Mouse (Mus musculus) CH12.LX (cell line): ENCODE results near the gene Adra2a.

Source experiments
- CTCF ChIP-seq, 2 experiments: IDR thresholded peaks in 1 of 2; conservative IDR thresholded peaks in 1 of 2; 2 replicates each; pipeline ENCODE4 v1.5.1; 2011 to 2012; ENCODE audit warnings: low read depth in 2 of 2, low read length in 2 of 2, improper control_type of control experiment in 1 of 2, inconsistent platforms in 1 of 2, mild to moderate bottlenecking in 1 of 2, moderate library complexity in 1 of 2
- E2F4 ChIP-seq: IDR thresholded peaks from 2 replicates; pipeline ENCODE4 v1.6.1; 2011; ENCODE audit warnings: low read depth, low read length, improper control_type of control experiment; ENCODE audit not compliant: insufficient replicate concordance
- ELF1 ChIP-seq: IDR thresholded peaks from 2 replicates; pipeline ENCODE4 v1.6.1; 2014; ENCODE audit warnings: low read depth, mild to moderate bottlenecking, inconsistent platforms, low read length, improper control_type of control experiment
- IRF4 ChIP-seq: IDR thresholded peaks from 2 replicates; pipeline ENCODE4 v1.6.1; 2014; ENCODE audit warnings: low read depth, mild to moderate bottlenecking, inconsistent platforms, low read length, improper control_type of control experiment
- JUND ChIP-seq: conservative IDR thresholded peaks from 2 replicates; pipeline ENCODE4 v1.6.1; 2011; ENCODE audit warnings: low read depth, low read length, improper control_type of control experiment
- MAZ ChIP-seq: IDR thresholded peaks from 2 replicates; pipeline ENCODE4 v1.6.1; 2012; ENCODE audit warnings: low read depth, mild to moderate bottlenecking, inconsistent platforms, low read length, improper control_type of control experiment, moderate library complexity
- MEF2A ChIP-seq: IDR thresholded peaks from 2 replicates; pipeline ENCODE4 v1.6.1; 2014; ENCODE audit warnings: low read depth, mild to moderate bottlenecking, inconsistent platforms, low read length, improper control_type of control experiment, borderline replicate concordance
- TBP ChIP-seq: conservative IDR thresholded peaks from 2 replicates; pipeline ENCODE4 v1.6.1; 2011; ENCODE audit warnings: low read depth, low read length, improper control_type of control experiment
- TCF12 ChIP-seq: IDR thresholded peaks from 2 replicates; pipeline ENCODE4 v1.6.1; 2014; ENCODE audit warnings: low read depth, mild to moderate bottlenecking, inconsistent platforms, low read length, improper control_type of control experiment
- USF1 ChIP-seq: IDR thresholded peaks from 2 replicates; pipeline ENCODE4 v1.6.1; 2014; ENCODE audit warnings: low read depth, mild to moderate bottlenecking, inconsistent platforms, low read length, improper control_type of control experiment
- ZC3H11A ChIP-seq: IDR thresholded peaks from 2 replicates; pipeline ENCODE4 v1.6.1; 2012; ENCODE audit warnings: low read depth, mild to moderate bottlenecking, inconsistent platforms, low read length, improper control_type of control experiment

- no peak for TF ChIP-seq CTCF (conservative IDR thresholded peaks at IDR 0.05 in 1 of 2, IDR thresholded peaks at IDR 0.05 in 1 of 2; ENCODE audit: low read depth in 2 of 2, low read length in 2 of 2)
- TF ChIP-seq MAZ = no peak
- no peak for TF ChIP-seq MEF2A
- TF ChIP-seq IRF4 = no peak
- no peak for TF ChIP-seq ELF1
- TF ChIP-seq ZC3H11A = no peak
- TF ChIP-seq USF1 = no peak
- TF ChIP-seq JUND = no peak
- no peak for TF ChIP-seq TCF12
- TF ChIP-seq TBP = no peak
- no peak for TF ChIP-seq E2F4
Observed at GRCm38 (mm10) chr19:53994276-53994675, 49.7 kb upstream of the Adra2a start.
